Mouse (Mus musculus) cerebellum, adult 2 months (tissue): Measurements from ENCODE around the gene Fut2.

Experiments used
- CTCF ChIP-seq: fragments of 200-500 bp; IDR thresholded peaks from 2 replicates; pipeline ENCODE4 v1.5.1; 2011; ENCODE audit warnings: low read depth, mild to moderate bottlenecking, control low read depth, low read length, moderate library complexity, borderline replicate concordance; ENCODE audit not compliant: insufficient read depth
- POLR2A ChIP-seq: fragments of 200-500 bp; IDR thresholded peaks from 2 replicates; pipeline ENCODE4 v1.6.1; 2011; ENCODE audit warnings: low read length, control low read depth, borderline replicate concordance; ENCODE audit not compliant: insufficient read depth

DNA sequence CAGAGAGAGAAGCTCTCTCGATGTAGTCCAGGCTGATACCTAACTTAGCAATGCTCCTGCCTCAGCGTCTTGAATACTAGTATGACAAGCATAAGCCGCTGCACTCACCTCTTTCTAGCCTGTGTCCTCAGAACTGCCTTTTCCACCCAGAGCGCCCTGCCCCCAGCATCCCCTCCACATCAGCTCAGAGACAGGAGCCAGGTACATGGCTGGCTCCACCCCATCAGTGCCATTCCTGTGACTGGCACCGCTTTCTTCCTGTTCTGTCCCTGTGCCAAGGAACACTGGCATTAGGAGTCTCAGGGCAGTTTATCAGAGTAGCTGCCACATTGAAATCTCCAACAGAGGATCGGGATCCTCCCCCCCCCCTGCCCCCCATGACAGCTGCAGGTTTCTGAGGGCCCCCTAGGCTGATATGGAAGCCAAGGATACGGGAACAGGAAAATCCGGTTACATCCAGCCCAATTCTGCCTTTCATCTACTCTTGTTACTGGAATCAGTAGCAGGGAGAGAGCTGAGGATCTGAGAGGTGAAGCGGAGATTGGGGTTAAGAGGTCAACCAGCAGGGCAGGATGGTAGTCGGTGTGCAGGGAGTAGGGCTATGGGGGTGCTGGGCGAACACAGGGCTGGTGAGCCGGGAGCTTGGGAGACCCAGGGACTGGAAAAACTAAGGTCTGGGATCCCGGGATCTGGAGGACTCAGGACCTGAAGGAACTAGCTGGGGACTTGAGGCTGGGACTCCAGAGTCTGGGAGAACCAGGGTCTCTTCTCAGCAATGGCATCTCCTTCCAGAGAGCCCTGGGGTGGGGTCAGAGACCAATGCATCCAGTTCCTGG lies 673 bp downstream of the Fut2 start:
- TF ChIP-seq CTCF, result no peak
- TF ChIP-seq POLR2A, result no peak
